Mouse (Mus musculus) stomach, embryonic 15.5 days (tissue): ENCODE data around the gene Ubap1l. TPM values are rescaled to one million over a fixed set of nuclear protein-coding genes. Genes with fewer than 3 reads are reported as not detected.

ENCODE experiments used
- ATAC-seq: fragments of 200-750 bp; cut with Nextera tagmentation; 2 replicates; pipeline ENCODE4 v1.8.0; 2017; ENCODE audit warnings: low read depth, moderate number of reproducible peaks, moderate TSS enrichment; ENCODE audit not compliant: insufficient read depth, low FRiP score
- H3K27ac ChIP-seq: fragments of 300-500 bp; sonication (generic); 2 replicates; pipeline ENCODE4 v1.5.1; 2015; ENCODE audit warnings: mild to moderate bottlenecking, inconsistent platforms
- H3K27me3 ChIP-seq: fragments of 300-500 bp; sonication (generic); replicated peaks from 2 replicates; pipeline ENCODE4 v1.6.1; 2015; ENCODE audit warnings: inconsistent platforms
- H3K36me3 ChIP-seq: fragments of 300-500 bp; sonication (generic); 2 replicates; pipeline ENCODE4 v1.6.1; 2015; ENCODE audit warnings: inconsistent platforms
- H3K4me1 ChIP-seq: fragments of 300-500 bp; sonication (generic); 2 replicates; pipeline ENCODE4 v1.6.1; 2015; ENCODE audit warnings: inconsistent platforms
- H3K4me2 ChIP-seq: fragments of 300-500 bp; sonication (generic); 2 replicates; pipeline ENCODE4 v1.6.1; 2015; ENCODE audit warnings: mild to moderate bottlenecking, inconsistent platforms
- H3K4me3 ChIP-seq: fragments of 300-500 bp; sonication (generic); replicated peaks from 2 replicates; pipeline ENCODE4 v1.5.1; 2015; ENCODE audit warnings: inconsistent platforms
- H3K9ac ChIP-seq: fragments of 300-500 bp; sonication (generic); 2 replicates; pipeline ENCODE4 v1.6.1; 2015; ENCODE audit warnings: inconsistent platforms
- H3K9me3 ChIP-seq: fragments of 300-500 bp; sonication (generic); 2 replicates; pipeline ENCODE4 v1.6.1; 2016; ENCODE audit warnings: inconsistent platforms
- WGBS: fragments of 180-500 bp; shearing (Covaris S2); methylation state at CpG from one replicate; pipeline ENCODE4 v1.1.7; 2015; 5-methylcytosine and 5-hydroxymethylcytosine counted together
- polyA plus RNA-seq: library from polyadenylated mRNA; unstranded; fragments of >200 nt; fragmentation: Nextera tagmentation; extraction: Ambion mirVana; gene quantifications from 2 replicates; pipeline ENCODE4 v1.2.1, GENCODE M21; 2015

Ubap1l gene
- polyA plus RNA-seq, 1 experiment from 2014 or later, result 0.31 TPM

DNA sequence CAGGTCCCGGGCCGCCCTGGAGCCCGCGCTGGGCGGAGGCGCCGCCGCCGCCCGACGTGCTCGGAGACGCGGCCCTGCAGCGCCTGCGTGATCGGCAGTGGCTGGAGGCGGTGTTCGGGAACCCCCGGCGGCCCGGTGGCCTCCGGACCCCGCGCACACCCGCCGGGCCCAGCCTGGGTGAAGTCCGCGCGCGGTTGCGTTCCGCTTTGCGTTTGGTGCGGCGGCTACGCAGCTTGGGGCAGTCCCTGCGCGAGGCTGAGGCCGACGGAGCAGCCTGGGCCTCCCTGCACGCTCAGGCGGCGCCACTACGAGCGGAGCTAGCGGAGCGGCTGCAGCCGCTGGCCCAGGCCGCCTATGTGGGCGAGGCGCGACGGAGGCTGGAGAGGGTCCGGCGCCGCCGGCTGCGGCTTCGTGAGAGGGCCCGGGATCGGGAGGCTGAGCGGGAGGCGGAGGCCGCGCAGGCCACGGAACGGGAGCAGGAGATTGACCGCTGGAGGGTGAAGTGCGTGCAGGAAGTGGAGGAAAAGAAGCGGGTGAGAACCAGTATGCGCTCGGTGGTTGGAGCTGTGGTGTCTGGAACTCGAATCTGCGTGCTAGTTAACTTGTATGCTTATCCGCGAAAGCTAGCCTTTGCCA, 14.2 kb upstream of the Ubap1l start:
- Histone ChIP-seq H3K36me3 (no peaks in the 10 kb centered on the region), H3K4me1 (peaks cover 11% of the 10 kb centered on the region), H3K4me3 (peak overlapping the region; percentile 71), H3K9me3 (no peaks in the 10 kb centered on the region), H3K9ac (peak overlapping the region; percentile 95), H3K27me3 (no peaks in the 10 kb centered on the region), H3K27ac (peak overlapping the region; percentile 96), H3K4me2 (peak overlapping the region; percentile 82)
- under 1% methylated on average over 76 of the region's 77 CpGs for WGBS
- peak; percentile 80 for ATAC-seq

DNA sequence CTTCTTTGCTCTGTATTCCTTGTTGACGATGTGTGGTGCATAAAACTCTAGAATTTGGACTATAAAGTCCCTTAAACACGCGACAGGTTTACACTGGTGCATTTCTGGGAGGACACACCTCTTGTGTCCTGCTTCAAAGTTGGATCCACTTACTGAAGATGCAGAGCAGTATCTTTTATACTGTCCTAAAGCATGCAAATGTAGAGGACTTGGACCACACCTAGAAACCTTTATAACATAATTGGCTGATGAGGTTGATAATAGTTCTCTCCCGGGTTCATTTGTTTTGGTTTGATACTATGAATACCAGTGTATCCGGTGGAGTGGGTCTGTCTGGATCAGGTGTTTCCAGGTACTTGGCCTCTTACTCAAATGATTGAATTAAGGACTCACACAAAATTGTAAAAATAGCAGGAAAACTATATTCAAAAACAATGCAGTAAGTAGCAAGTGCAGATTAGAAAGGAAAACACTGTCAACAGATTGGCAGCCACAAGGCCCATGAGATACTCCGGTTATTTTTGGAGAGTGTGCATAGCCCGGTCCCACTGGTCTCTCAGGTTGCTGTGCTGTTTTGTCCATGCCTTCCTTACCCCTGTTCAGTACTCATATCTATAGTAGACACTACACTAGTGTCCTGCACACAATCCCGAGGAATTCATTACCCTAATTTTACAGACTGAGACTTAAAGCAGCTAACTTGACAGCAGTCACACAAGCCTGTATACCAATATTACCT, 13.6 kb upstream of the Ubap1l start:
- no peaks in the 10 kb centered on the region for H3K9me3 ChIP-seq
- H3K36me3 ChIP-seq, result no peaks in the 10 kb centered on the region
- ATAC-seq, result no peak
- H3K4me2 ChIP-seq, result peak overlapping the region; percentile 82
- peaks cover 11% of the 10 kb centered on the region for H3K4me1 ChIP-seq
- H3K27me3 ChIP-seq, result no peaks in the 10 kb centered on the region
- peak overlapping the region; percentile 71 for H3K4me3 ChIP-seq
- peak overlapping the region; percentile 96; the same call in 1 of the 2 replicates for H3K27ac ChIP-seq
- peak overlapping the region; percentile 95 for H3K9ac ChIP-seq
- 40% methylated on average over 8 of the region's 8 CpGs for WGBS

DNA sequence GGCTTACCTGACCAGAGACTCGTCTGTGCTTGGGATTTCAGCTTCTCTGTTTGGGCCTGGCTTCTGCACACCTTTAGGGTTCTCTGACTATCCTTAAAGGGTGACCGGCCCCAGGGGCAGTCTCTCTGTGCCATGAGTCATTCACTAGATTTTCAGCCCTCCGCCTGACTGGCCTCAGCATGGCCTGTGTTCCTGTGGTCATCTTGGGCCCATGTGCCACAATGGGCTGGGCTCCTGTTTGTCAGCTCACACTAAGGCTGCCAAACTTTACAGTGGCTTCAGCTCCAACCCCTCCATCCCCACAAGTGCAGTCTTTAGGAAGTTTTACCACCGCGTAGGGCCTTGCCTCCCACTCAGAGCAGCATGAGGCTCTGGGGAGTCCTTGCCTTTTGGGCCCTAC, 7.6 kb upstream of the Ubap1l start:
- Histone ChIP-seq H3K27me3 (no peaks in the 10 kb centered on the region), H3K36me3 (peaks cover 20% of the 10 kb centered on the region), H3K4me1 (no peaks in the 10 kb centered on the region), H3K27ac (no peak overlapping the region), H3K9me3 (no peaks in the 10 kb centered on the region), H3K4me3 (no peak overlapping the region), H3K9ac (no peak overlapping the region), H3K4me2 (no peak overlapping the region)
- WGBS, result 87% methylated on average over 5 of the region's 5 CpGs
- ATAC-seq, result no peak

DNA sequence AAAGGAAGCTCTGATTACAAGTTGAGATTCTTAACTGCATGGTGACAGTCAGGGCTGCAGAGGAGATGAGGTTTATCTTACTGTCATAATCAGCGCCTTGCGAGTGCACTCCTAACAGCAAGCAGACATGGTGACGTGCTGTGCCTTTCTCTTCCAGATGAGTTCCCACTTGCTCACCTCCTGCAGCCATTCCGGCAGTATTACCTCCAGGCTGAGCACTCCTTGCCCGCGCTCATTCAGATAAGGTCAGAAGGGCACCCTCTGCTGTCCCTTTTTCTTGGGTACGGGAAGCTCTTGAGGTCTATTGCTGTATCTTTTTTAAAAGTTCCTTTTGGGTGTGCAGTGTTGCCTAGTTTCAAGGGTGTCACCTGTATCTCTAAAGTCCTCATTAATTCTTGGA, 4.3 kb upstream of the Ubap1l start:
- H3K4me2 ChIP-seq, result no peak overlapping the region
- no peak for ATAC-seq
- no peak overlapping the region for H3K9ac ChIP-seq
- 86% methylated on average over 7 of the region's 7 CpGs for WGBS
- H3K4me1 ChIP-seq, result no peaks in the 10 kb centered on the region
- no peak overlapping the region for H3K27ac ChIP-seq
- H3K27me3 ChIP-seq, result no peaks in the 10 kb centered on the region
- peaks cover 31% of the 10 kb centered on the region for H3K36me3 ChIP-seq
- no peaks in the 10 kb centered on the region for H3K9me3 ChIP-seq
- H3K4me3 ChIP-seq, result no peak overlapping the region

DNA sequence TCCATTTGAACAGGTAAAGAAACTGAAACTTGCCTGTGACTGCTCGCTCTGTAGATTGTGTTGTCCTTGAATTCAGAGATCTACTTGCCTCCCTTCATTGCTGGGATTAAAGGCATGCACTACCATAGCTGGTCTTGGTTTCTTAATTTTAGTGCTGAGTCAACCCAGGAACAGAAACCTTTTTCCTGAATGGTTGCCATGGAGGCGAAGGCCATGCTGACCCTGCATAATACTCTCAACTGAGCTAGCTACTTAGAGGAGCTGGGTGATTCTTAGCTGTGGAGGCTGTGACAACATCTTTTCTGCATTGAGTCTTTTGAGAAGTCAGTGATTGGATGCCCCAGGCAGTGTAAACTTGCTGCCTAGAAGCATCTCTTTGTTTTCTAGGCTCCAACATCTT, 3.9 kb upstream of the Ubap1l start:
- H3K9ac ChIP-seq, result no peak overlapping the region
- H3K36me3 ChIP-seq, result peaks cover 31% of the 10 kb centered on the region
- no peak overlapping the region for H3K4me2 ChIP-seq
- WGBS, result 88% methylated on average over 2 of the region's 2 CpGs
- no peak overlapping the region for H3K27ac ChIP-seq
- H3K9me3 ChIP-seq, result no peaks in the 10 kb centered on the region
- ATAC-seq, result no peak
- no peaks in the 10 kb centered on the region for H3K27me3 ChIP-seq
- no peaks in the 10 kb centered on the region for H3K4me1 ChIP-seq
- H3K4me3 ChIP-seq, result no peak overlapping the region

DNA sequence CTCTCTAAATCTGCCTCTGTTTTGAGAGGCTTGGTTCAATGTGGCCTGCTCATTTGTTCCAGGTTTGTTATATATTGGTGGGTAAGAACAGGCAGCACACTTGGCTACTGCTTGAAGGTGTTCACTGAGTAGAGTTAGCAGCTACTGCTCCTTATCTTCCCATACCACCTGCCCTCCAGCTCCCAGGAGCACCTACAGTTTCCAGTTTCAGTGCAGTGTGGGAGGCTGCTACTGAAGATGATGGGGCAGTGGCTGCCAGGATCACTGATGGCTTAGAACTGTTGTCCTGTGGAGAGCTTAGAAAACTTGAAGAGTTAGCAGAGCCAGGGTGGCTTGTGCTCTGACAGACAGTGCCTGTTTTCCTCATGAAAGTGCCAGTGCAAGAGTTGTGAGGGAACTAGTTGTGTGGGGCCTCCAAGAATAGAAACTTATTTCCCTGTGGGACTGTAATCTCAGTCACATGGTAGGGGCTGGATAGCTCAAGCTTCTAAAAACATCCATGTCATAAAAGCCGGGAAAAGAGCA, 1.8 kb upstream of the Ubap1l start:
- no peak for ATAC-seq
- Histone ChIP-seq H3K9me3 (no peaks in the 10 kb centered on the region), H3K4me2 (no peak overlapping the region), H3K27ac (no peak overlapping the region), H3K27me3 (no peaks in the 10 kb centered on the region), H3K9ac (no peak overlapping the region), H3K4me3 (no peak overlapping the region), H3K36me3 (peaks cover 31% of the 10 kb centered on the region), H3K4me1 (no peaks in the 10 kb centered on the region)
- 71% methylated on average over 1 of the region's 1 CpGs for WGBS

DNA sequence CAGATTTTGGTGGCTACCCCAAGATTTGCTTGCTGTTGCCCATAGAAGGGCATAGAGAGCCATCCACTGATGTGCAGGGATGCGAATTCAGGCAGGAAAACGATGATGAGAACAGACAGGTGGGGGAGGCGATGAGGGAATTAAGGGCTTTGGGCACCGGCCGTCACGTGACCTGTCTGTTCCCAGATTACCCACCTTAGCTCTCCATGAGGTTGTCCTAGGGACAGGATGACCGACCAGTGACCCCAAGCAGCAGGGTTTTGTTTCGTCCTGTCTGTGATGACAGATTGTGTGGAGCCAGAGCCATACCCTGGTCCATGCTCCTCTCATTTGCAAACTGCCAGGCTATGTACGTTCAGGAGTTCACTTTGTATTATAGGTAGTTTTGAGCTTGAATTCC, 2.8 kb downstream of the Ubap1l start:
- 39% methylated on average over 9 of the region's 9 CpGs for WGBS
- no peak for ATAC-seq

DNA sequence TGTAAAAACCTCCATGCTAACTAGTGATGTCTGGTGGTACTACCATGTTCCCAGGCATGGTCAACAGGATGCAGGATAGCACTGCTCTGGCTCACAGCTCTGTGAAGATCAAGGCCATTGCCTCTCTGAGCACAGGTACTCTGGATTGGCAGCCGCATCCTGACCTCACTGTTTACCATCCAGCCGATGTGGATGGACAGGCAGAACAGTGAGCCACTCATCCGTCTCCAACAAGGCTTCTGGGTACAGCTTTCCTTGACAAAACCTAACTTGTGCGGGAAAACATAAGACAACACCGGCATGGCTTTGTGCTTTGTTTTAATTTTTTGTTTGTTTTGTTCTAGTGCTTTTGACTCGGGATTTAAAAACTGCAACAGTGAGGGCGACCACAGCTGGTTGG, 4.9 kb downstream of the Ubap1l start:
- Histone ChIP-seq H3K4me3 (no peak overlapping the region), H3K4me1 (no peaks in the 10 kb centered on the region), H3K4me2 (no peak overlapping the region), H3K9me3 (no peaks in the 10 kb centered on the region), H3K27me3 (no peaks in the 10 kb centered on the region), H3K9ac (no peak overlapping the region), H3K36me3 (no peaks in the 10 kb centered on the region; the same call in 1 of the 2 replicates), H3K27ac (no peak overlapping the region)
- no peak for ATAC-seq
- 82% methylated on average over 7 of the region's 7 CpGs for WGBS

More for the DNA sequence above, 2.8 kb downstream of the Ubap1l start:
- Histone ChIP-seq H3K27ac (no peak overlapping the region), H3K9me3 (no peaks in the 10 kb centered on the region), H3K4me2 (no peak overlapping the region), H3K9ac (no peak overlapping the region), H3K27me3 (no peaks in the 10 kb centered on the region), H3K36me3 (peaks cover 8% of the 10 kb centered on the region), H3K4me3 (no peak overlapping the region), H3K4me1 (no peaks in the 10 kb centered on the region)

DNA sequence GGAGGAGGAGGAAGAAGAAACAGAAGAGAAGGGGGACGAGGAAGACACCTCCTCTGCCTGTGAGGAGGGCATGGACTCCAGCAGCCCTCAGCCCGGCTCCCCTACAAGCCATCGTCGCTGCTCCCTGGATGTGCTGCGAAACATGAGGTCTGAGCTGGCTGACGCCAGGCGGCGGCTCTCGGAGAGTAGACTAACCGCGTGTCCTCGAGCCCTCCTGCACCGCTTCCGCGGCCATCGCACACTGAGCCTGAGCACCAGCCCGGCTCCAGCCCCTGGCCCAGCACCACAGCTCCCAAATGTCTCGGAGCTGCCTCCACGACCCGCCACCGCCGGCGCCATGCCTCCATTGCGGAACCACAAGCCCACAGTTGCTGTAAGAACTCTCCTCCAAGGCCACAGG, 10.9 kb downstream of the Ubap1l start:
- Histone ChIP-seq H3K4me2 (no peak overlapping the region), H3K4me1 (no peaks in the 10 kb centered on the region), H3K36me3 (no peaks in the 10 kb centered on the region), H3K27ac (no peak overlapping the region), H3K27me3 (no peaks in the 10 kb centered on the region), H3K9ac (no peak overlapping the region), H3K4me3 (no peak overlapping the region), H3K9me3 (no peaks in the 10 kb centered on the region)
- 82% methylated on average over 24 of the region's 24 CpGs for WGBS
- no peak for ATAC-seq

DNA sequence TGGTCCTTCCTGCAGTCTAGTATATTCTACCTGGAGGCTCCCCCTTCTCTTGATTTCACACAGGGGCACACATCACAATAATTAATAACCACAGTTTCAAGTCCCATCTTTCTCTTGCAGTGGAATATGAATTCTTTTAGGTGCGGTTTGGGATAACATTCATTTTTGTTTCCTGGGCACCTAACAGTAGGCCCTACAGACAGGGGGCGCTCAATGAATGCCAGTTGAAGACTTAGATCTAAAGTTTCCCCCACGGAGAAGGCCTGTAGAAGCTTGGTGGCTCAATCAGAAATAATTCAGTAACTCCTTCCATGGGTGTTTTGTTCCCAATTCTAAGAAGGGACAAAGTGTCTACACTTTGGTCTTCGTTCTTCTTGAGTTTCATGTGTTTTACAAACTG, 11.6 kb downstream of the Ubap1l start:
- 70% methylated on average over 4 of the region's 4 CpGs for WGBS
- H3K27ac ChIP-seq, result no peak overlapping the region

DNA sequence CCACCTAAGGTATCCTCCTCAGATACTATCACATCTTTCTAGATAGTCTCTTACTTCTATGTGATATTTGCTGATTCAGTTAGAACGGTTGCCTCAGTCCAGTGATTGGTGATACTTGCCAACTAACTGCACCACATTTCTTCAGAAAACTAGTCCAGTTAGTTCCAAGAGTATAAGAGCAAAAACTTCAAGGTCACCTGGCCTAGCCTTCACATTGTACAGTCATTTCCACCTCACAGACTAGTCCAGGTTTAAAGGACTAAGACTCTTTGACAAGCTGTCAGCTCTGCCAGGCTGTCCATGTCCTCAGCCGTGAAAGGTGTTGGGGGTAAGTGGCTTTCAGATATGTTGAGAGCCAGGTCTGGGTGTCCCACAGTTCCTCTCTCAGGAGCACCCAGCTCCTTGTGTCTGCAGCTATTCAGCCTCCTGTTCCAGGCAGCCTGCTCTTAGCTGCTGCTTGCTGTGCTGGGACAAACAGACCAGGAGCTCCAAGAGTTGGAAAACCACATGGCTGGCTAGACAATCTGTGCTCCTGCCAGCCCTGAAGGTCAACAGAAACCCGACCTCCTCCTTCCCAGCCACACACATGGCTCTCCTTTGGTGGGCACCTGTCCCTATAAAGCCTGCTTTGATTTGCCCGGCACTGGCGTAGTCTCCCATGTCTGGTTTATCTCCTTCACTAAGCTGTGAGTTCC, 13.8 kb downstream of the Ubap1l start:
- no peaks in the 10 kb centered on the region for H3K36me3 ChIP-seq
- no peak overlapping the region for H3K9ac ChIP-seq
- ATAC-seq, result no peak
- no peaks in the 10 kb centered on the region for H3K9me3 ChIP-seq
- 78% methylated on average over 5 of the region's 5 CpGs for WGBS
- H3K27me3 ChIP-seq, result no peaks in the 10 kb centered on the region
- H3K27ac ChIP-seq, result no peak overlapping the region
- no peaks in the 10 kb centered on the region for H3K4me1 ChIP-seq
- no peak overlapping the region for H3K4me2 ChIP-seq
- no peak overlapping the region for H3K4me3 ChIP-seq

More for the DNA sequence above, 11.6 kb downstream of the Ubap1l start:
- Histone ChIP-seq H3K9ac (no peak overlapping the region), H3K4me2 (no peak overlapping the region), H3K27me3 (no peaks in the 10 kb centered on the region), H3K4me3 (no peak overlapping the region), H3K36me3 (no peaks in the 10 kb centered on the region), H3K9me3 (no peaks in the 10 kb centered on the region), H3K4me1 (no peaks in the 10 kb centered on the region)
- ATAC-seq, result no peak
